Mouse (Mus musculus) hindbrain, postnatal 0 days (tissue): ENCODE measurements around the gene Igf2bp2. TPM values are rescaled to one million over a fixed set of nuclear protein-coding genes. Genes with fewer than 3 reads are reported as not detected.

Experiments used
- ATAC-seq: fragments of 200-750 bp; cut with Nextera tagmentation; 2 replicates; pipeline ENCODE4 v1.8.0; 2017; ENCODE audit warnings: mild to moderate bottlenecking, moderate TSS enrichment, moderate library complexity
- DNase-seq: peaks from one replicate; pipeline ENCODE4 v3.0.0-alpha.2; 2015; ENCODE audit warnings: low spot score
- H3K27ac ChIP-seq: fragments of 300-500 bp; sonication (generic); 2 replicates; pipeline ENCODE4 v1.5.1; 2014; ENCODE audit warnings: mild to moderate bottlenecking
- H3K27me3 ChIP-seq: fragments of 300-500 bp; sonication (generic); 2 replicates; pipeline ENCODE4 v1.6.1; 2014; ENCODE audit warnings: low read length, mixed read lengths; ENCODE audit not compliant: insufficient read depth
- H3K36me3 ChIP-seq: fragments of 300-500 bp; sonication (generic); 2 replicates; pipeline ENCODE4 v1.6.1; 2014; ENCODE audit warnings: low read length, mixed read lengths; ENCODE audit not compliant: insufficient read depth
- H3K4me1 ChIP-seq: fragments of 300-500 bp; sonication (generic); 2 replicates; pipeline ENCODE4 v1.6.1; 2014; ENCODE audit warnings: antibody characterized with exemption, low read length, mixed read lengths; ENCODE audit not compliant: insufficient read depth
- H3K4me2 ChIP-seq: fragments of 300-500 bp; sonication (generic); 2 replicates; pipeline ENCODE4 v1.6.1; 2014; ENCODE audit warnings: low read depth, mild to moderate bottlenecking, low read length, moderate library complexity, mixed read lengths
- H3K4me3 ChIP-seq: fragments of 300-500 bp; sonication (generic); 2 replicates; pipeline ENCODE4 v1.5.1; 2014; ENCODE audit warnings: low read length
- H3K9ac ChIP-seq: fragments of 300-500 bp; sonication (generic); replicated peaks from 2 replicates; pipeline ENCODE4 v1.6.1; 2014; ENCODE audit warnings: mild to moderate bottlenecking, low read length, moderate library complexity, mixed read lengths
- H3K9me3 ChIP-seq: fragments of 300-500 bp; sonication (generic); 2 replicates; pipeline ENCODE4 v1.6.1; 2016; ENCODE audit warnings: low read length, mixed read lengths
- CTCF ChIP-seq: IDR thresholded peaks from 2 replicates; pipeline ENCODE4 v1.5.1; 2016; ENCODE audit warnings: antibody characterized with exemption, control low read depth, low read depth
- WGBS: fragments of 180-500 bp; shearing (Covaris S2); extraction: QIAGEN DNeasy Blood & Tissue Kit; methylation state at CpG from one replicate; pipeline ENCODE4 v1.1.7; 2014; 5-methylcytosine and 5-hydroxymethylcytosine counted together
- polyA plus RNA-seq: library from polyadenylated mRNA; unstranded; fragments of >200 nt; fragmentation: Nextera tagmentation; extraction: Ambion mirVana; gene quantifications from 2 replicates; pipeline ENCODE4 v1.2.1, GENCODE M21; 2015
- total RNA-seq: library from RNA; depleted of rRNA; stranded (reverse); fragments of >200 nt; gene quantifications from 2 replicates; pipeline ENCODE4 v1.2.3, GENCODE M21; 2014

Igf2bp2 gene
- total and polyA plus RNA-seq, 2 experiments from 2014 or later = 7.7 to 15.8 TPM

DNA sequence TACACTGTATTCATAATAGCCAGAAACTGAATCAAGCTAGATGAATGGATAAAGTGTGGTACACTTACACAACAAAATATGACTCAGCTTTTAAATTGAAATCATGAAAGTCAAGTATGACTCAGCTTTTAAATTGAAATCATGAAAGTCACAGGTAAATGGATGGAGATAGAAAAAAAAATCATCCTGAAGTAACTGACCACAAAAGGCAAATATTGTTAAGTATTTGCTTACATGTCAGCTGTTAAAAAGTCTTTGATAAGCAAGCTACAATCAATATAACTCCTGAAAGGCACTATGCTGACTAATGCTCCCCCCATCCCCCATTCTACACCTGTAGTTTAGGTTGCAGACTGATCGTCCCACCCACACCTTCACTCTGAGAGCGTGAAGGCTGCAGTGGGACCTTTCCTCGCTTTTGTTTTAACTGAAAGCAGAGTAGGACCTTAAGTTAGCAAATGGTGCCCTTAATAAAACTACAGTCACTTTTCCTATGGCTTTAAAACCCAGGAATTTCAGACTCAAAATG, 71.8 kb downstream of the Igf2bp2 start:
- Histone ChIP-seq H3K4me3 (no peak overlapping the region), H3K9me3 (no peaks in the 10 kb centered on the region), H3K4me1 (no peaks in the 10 kb centered on the region), H3K27ac (no peak overlapping the region), H3K9ac (no peak overlapping the region), H3K4me2 (no peak overlapping the region), H3K36me3 (no peaks in the 10 kb centered on the region), H3K27me3 (no peaks in the 10 kb centered on the region)
- TF ChIP-seq CTCF = no peak
- ATAC-seq (no peak), DNase-seq (no peak)
- WGBS = 90% methylated on average over 3 of the region's 3 CpGs

DNA sequence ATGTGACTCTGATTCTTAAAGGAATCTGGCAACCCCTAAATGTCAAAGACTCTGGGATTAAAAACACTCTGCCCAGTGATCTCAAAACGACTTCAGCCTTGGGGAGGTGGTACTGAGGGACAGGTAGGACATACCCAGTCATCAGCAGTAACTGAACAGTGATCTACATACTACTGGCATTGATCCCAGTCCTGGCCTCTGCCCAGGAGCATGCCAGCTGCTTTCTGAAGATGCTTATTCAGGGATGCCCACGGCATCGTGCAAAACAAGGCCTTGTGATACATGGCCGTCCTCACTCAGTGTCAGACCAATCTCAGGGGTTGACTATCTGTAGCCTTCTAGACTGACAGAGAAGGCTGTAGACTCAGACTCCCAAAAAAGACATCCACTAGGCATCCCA, 77.7 kb downstream of the Igf2bp2 start:
- H3K4me1 ChIP-seq = no peaks in the 10 kb centered on the region
- H3K27ac ChIP-seq = no peak overlapping the region
- no peaks in the 10 kb centered on the region for H3K36me3 ChIP-seq
- WGBS = 45% methylated on average over 4 of the region's 4 CpGs
- DNase-seq (peak; percentile 51), ATAC-seq (no peak)
- no peak overlapping the region for H3K4me3 ChIP-seq
- H3K9me3 ChIP-seq = no peaks in the 10 kb centered on the region
- no peak overlapping the region for H3K9ac ChIP-seq
- H3K27me3 ChIP-seq = no peaks in the 10 kb centered on the region
- TF ChIP-seq CTCF = no peak
- H3K4me2 ChIP-seq = no peak overlapping the region

DNA sequence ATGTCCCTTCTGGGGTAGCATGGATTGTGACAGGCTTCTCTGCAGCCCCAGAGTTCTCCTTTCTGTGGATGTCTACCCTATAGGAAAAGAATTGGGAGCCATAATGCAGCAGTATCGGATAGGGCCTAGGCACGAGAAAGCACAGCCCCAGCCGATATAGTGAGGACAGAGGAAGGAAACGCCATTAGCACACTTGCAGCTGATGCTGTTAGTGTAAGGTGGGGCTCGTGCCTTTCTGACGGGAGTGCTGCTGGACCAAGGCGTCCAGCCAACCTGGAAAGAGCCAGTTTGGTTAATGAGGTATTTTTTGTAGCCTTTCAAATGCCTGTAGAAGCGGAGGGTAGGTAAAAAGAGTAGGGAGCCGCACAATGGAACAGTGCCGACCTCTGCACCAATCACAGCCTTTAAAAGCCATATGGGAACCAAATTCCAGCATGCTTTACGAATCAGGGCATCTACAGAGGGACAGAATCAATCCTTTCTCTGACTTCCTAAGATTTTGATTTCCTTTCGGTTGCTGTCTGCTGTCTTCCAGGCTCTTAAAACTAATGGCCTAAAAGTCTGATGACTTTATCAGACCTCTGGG, 82.9 kb downstream of the Igf2bp2 start:
- Histone ChIP-seq H3K4me3 (no peak overlapping the region), H3K4me1 (no peaks in the 10 kb centered on the region), H3K4me2 (no peak overlapping the region), H3K9me3 (no peaks in the 10 kb centered on the region), H3K36me3 (no peaks in the 10 kb centered on the region; the same call in 1 of the 2 replicates), H3K27me3 (no peaks in the 10 kb centered on the region), H3K9ac (no peak overlapping the region), H3K27ac (no peak overlapping the region)
- 85% methylated on average over 12 of the region's 12 CpGs for WGBS
- DNase-seq = no peak
- no peak for ATAC-seq
- no peak for TF ChIP-seq CTCF

DNA sequence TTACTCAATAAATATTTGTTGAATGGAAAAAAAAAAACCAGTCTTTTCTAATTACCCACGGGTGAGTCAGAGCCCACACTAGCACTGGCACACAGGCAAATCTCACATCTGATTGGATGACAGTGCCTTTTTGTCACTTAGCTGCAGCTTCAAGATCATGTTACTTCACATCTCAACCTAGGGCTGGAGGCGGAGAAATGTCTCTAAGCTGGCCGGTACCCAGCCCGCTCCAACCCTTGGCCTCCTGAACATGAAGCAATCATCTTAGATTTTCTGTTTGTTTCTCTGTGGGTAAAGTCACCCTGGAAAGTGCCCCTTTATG, 86.5 kb downstream of the Igf2bp2 start:
- Histone ChIP-seq H3K9me3 (no peaks in the 10 kb centered on the region), H3K4me1 (no peaks in the 10 kb centered on the region), H3K9ac (no peak overlapping the region), H3K4me3 (no peak overlapping the region), H3K27me3 (no peaks in the 10 kb centered on the region), H3K4me2 (no peak overlapping the region), H3K36me3 (no peaks in the 10 kb centered on the region; the same call in 1 of the 2 replicates), H3K27ac (no peak overlapping the region)
- TF ChIP-seq CTCF = no peak
- WGBS = 34% methylated on average over 4 of the region's 4 CpGs
- no peak for DNase-seq
- ATAC-seq = no peak

DNA sequence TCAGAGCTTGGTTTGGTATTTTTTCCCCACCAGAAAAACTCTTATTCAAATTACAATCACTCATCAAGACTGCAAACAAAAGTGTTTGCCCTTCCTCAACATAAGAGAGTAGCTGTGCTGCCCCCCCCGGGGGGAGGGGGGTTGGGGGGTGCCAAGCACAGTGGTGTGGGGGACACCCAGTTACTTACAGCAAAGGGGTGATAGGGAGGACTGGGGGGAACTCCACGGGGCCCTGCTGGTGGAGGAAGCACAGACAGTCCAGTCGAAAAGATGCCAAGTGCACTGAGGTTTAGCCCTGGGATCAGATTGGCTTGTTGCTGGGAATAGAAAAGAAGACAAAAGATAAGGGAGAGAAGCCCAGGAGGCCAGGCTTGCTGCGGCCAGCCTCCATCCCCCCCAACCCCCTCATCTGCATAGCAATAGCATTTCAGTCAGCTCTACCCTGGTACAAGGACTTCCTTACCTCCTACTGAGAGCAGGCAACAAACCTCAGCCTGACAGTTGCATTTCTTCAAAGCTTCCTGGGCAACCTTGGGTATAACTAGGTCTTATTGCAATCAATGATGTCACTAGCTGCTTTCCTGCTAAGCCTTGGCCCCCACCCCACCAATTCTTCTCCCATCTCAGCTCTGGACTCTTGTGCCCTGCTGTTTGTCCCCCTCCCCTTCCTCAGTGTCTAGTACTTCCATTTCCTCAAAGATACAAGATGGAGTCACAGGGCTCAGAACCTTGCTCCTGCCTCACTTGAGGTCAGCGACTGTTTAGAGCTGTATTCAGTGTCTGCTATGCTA, 87.1 kb downstream of the Igf2bp2 start:
- no peak for TF ChIP-seq CTCF
- DNase-seq (no peak), ATAC-seq (no peak)
- 15% methylated on average over 5 of the region's 5 CpGs for WGBS
- no peaks in the 10 kb centered on the region for H3K27me3 ChIP-seq
- H3K9ac ChIP-seq = no peak overlapping the region
- no peaks in the 10 kb centered on the region for H3K4me1 ChIP-seq
- H3K4me3 ChIP-seq = no peak overlapping the region
- no peak overlapping the region for H3K4me2 ChIP-seq
- no peak overlapping the region for H3K27ac ChIP-seq
- H3K36me3 ChIP-seq = no peaks in the 10 kb centered on the region; the same call in 1 of the 2 replicates
- H3K9me3 ChIP-seq = no peaks in the 10 kb centered on the region

DNA sequence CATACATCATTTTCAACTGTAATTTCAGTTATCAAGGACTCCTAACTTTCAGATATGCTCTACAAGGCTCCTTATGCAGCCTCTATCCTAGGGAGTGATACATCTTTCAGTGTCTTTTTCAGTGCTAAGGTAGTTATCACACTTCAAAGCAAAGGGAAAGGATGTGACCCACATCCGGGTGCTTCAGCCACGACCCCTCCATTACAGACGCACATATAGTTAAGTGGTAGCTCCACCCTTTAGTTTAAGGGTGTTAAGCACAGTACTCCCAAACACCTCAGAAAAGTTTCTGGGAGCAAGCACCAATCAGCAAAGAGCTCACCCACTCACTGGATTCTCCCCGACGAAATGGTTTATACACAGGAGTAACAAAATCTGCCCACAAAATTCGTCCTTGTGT, 88.0 kb downstream of the Igf2bp2 start:
- ATAC-seq = no peak
- Histone ChIP-seq H3K27me3 (no peaks in the 10 kb centered on the region), H3K27ac (no peak overlapping the region), H3K4me1 (no peaks in the 10 kb centered on the region), H3K4me2 (no peak overlapping the region), H3K9me3 (no peaks in the 10 kb centered on the region), H3K36me3 (no peaks in the 10 kb centered on the region; the same call in 1 of the 2 replicates), H3K9ac (no peak overlapping the region), H3K4me3 (no peak overlapping the region)
- DNase-seq = no peak
- 74% methylated on average over 6 of the region's 6 CpGs for WGBS
- TF ChIP-seq CTCF = no peak

DNA sequence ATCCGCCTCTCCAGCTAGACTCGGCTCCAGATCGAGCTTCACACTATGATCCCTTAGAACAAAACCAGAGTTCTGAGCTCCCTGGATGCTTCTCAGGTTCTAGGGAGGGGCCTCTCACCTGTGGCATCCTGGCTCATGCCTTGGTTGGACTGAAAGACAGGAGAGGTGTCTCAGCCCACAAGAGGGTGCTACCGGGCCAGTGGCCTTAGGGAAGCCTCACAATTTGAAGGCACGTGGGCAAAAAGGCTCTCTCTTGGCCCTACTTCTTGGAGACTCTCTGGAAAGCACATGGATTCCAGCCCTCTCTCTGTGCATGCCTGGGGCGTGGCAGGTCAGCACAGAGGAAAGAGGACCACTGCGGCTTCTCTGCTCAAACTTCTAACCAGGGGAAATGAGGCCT, 91.7 kb downstream of the Igf2bp2 start:
- ATAC-seq = no peak
- Histone ChIP-seq H3K9me3 (no peaks in the 10 kb centered on the region), H3K27me3 (no peaks in the 10 kb centered on the region), H3K36me3 (peaks cover 11% of the 10 kb centered on the region), H3K27ac (no peak overlapping the region), H3K4me1 (no peaks in the 10 kb centered on the region), H3K9ac (no peak overlapping the region), H3K4me2 (no peak overlapping the region), H3K4me3 (no peak overlapping the region)
- TF ChIP-seq CTCF = peak; percentile 50
- WGBS = 74% methylated on average over 7 of the region's 7 CpGs
- DNase-seq = peak; percentile 41
